8 mouse cellular contexts compared by ENCODE assay signal in genomic region chrX:75382195-75382771, GRCm38 (mm10). TPM values are rescaled to one million over a fixed set of nuclear protein-coding genes. Genes with fewer than 3 reads are reported as not detected.
DNase-seq lines count a peak whose midpoint lies in the region; ATAC-seq and TF ChIP-seq lines count a peak whose summit lies in the region.

Fundc2 (plus strand) TSS chrX:75382399.
F8 (minus strand) TSS chrX:75382615.

- H3K36me3 ChIP-seq in embryonic facial prominence, embryonic 15.5 days = no peaks in the 10 kb centered on the region
- H3K36me3 ChIP-seq in limb, embryonic 13.5 days = no peaks in the 10 kb centered on the region
- no peaks in the 10 kb centered on the region for H3K36me3 ChIP-seq in midbrain, embryonic 15.5 days (replicated peaks)
- no peaks in the 10 kb centered on the region for H3K36me3 ChIP-seq in spleen, adult 2 months (ENCODE audit: control insufficient read depth, insufficient read depth, low read length)

- peak; percentile 95 for ATAC-seq in embryonic facial prominence, embryonic 15.5 days (ENCODE audit: insufficient number of reproducible peaks, low FRiP score, low TSS enrichment, low read depth)
- ATAC-seq in limb, embryonic 13.5 days (ENCODE audit: low FRiP score, low read depth) = peak; percentile 92
- peak; percentile 98 for ATAC-seq in midbrain, embryonic 15.5 days (replicated peaks)

- H3K27me3 ChIP-seq in embryonic facial prominence, embryonic 15.5 days = no peaks in the 10 kb centered on the region
- H3K27me3 ChIP-seq in limb, embryonic 13.5 days = no peaks in the 10 kb centered on the region
- no peaks in the 10 kb centered on the region for H3K27me3 ChIP-seq in midbrain, embryonic 15.5 days (replicated peaks)
- no peaks in the 10 kb centered on the region for H3K27me3 ChIP-seq in spleen, adult 2 months (ENCODE audit: control insufficient read depth, insufficient read depth, low read length)

- no peaks in the 10 kb centered on the region for H3K9me3 ChIP-seq in embryonic facial prominence, embryonic 15.5 days (replicated peaks)
- no peaks in the 10 kb centered on the region for H3K9me3 ChIP-seq in limb, embryonic 13.5 days
- no peaks in the 10 kb centered on the region for H3K9me3 ChIP-seq in midbrain, embryonic 15.5 days

- WGBS in embryonic facial prominence, embryonic 15.5 days = 14% methylated on average over 22 of the region's 25 CpGs
- WGBS in limb, embryonic 13.5 days = 13% methylated on average over 18 of the region's 25 CpGs
- 22% methylated on average over 15 of the region's 25 CpGs for WGBS in midbrain, embryonic 15.5 days
- 20% methylated on average over 23 of the region's 25 CpGs for WGBS in spleen, adult 2 months

- no peak for TF ChIP-seq CTCF in bone marrow macrophage, adult 2 months (IDR thresholded peaks at IDR 0.05; ENCODE audit: low read depth, low read length)
- no peak for TF ChIP-seq CTCF in spleen, adult 2 months (IDR thresholded peaks at IDR 0.05; ENCODE audit: extremely low read depth, insufficient read depth, insufficient read length, insufficient replicate concordance)

- TF ChIP-seq POLR2A in bone marrow macrophage, adult 2 months (IDR thresholded peaks at IDR 0.05; ENCODE audit: borderline replicate concordance, low read depth, low read length) = no peak
- TF ChIP-seq POLR2A in spleen, adult 2 months (IDR thresholded peaks at IDR 0.05; ENCODE audit: low read depth, low read length) = peak; percentile 11; the same call in 1 of the 2 replicates

- peak within 1 kb of the TSS; percentile 31; the same call in 1 of the 2 replicates for H3K9ac ChIP-seq in embryonic facial prominence, embryonic 15.5 days
- peak within 1 kb of the TSS; percentile 74 for H3K9ac ChIP-seq in limb, embryonic 13.5 days
- peak within 1 kb of the TSS; percentile 50 for H3K9ac ChIP-seq in midbrain, embryonic 15.5 days

- peak within 1 kb of the TSS; percentile 86 for H3K27ac ChIP-seq in bone marrow macrophage, adult 2 months (ENCODE audit: insufficient read depth, low read depth, low read length)
- 0 out of 2 replicates have a peak within 1 kb of the TSS, but pooled peaks have one; percentile 51 for H3K27ac ChIP-seq in embryonic facial prominence, embryonic 15.5 days (replicated peaks)
- H3K27ac ChIP-seq in limb, embryonic 13.5 days = peak within 1 kb of the TSS; percentile 44; the same call in 1 of the 2 replicates
- peak within 1 kb of the TSS; percentile 79 for H3K27ac ChIP-seq in midbrain, embryonic 15.5 days
- peak within 1 kb of the TSS; percentile 76 for H3K27ac ChIP-seq in spleen, adult 2 months (ENCODE audit: insufficient read depth, low read length)

- peak; percentile 59 to 81 for DNase-seq in B cell, adult 2 months
- DNase-seq in heart, adult 9 months (ENCODE audit: low spot score in 2 of 2) = peak; percentile 47 to 78
- DNase-seq in kidney, adult 9 months = peak; percentile 81
- peak; percentile 53 to 57 for DNase-seq in spleen, adult 2 months (ENCODE audit: low read depth in 1 of 2, low spot score in 2 of 2)

- H3K4me1 ChIP-seq in bone marrow macrophage, adult 2 months (ENCODE audit: control insufficient read depth, insufficient read depth, low read length) = peaks cover 6% of the 10 kb centered on the region; the same call in 1 of the 2 replicates
- H3K4me1 ChIP-seq in embryonic facial prominence, embryonic 15.5 days = no peaks in the 10 kb centered on the region
- H3K4me1 ChIP-seq in limb, embryonic 13.5 days = no peaks in the 10 kb centered on the region
- H3K4me1 ChIP-seq in midbrain, embryonic 15.5 days = no peaks in the 10 kb centered on the region
- H3K4me1 ChIP-seq in spleen, adult 2 months (ENCODE audit: control insufficient read depth, insufficient read depth, insufficient read length) = no peaks in the 10 kb centered on the region

- H3K4me2 ChIP-seq in embryonic facial prominence, embryonic 15.5 days (replicated peaks) = peak within 1 kb of the TSS; percentile 39
- H3K4me2 ChIP-seq in limb, embryonic 13.5 days (replicated peaks) = peak within 1 kb of the TSS; percentile 55
- H3K4me2 ChIP-seq in midbrain, embryonic 15.5 days = peak within 1 kb of the TSS; percentile 48

- peak within 1 kb of the TSS; percentile 96 for H3K4me3 ChIP-seq in bone marrow macrophage, adult 2 months (ENCODE audit: insufficient read depth, low read length)
- H3K4me3 ChIP-seq in embryonic facial prominence, embryonic 15.5 days (replicated peaks) = peak within 1 kb of the TSS; percentile 56
- H3K4me3 ChIP-seq in limb, embryonic 13.5 days = peak within 1 kb of the TSS; percentile 52
- H3K4me3 ChIP-seq in midbrain, embryonic 15.5 days = peak within 1 kb of the TSS; percentile 56
- peak within 1 kb of the TSS; percentile 86 for H3K4me3 ChIP-seq in spleen, adult 2 months (ENCODE audit: extremely low read depth, insufficient read depth, insufficient read length)

RNA-seq across cellular contexts. Expression of gene Fundc2, which starts in this region (rescaled TPM):
- polyA plus RNA-seq in bone marrow macrophage, adult 2 months (2012; ENCODE audit: insufficient read depth, insufficient read length, missing spikeins) = 92.1 and 98.0 TPM in 2 replicates
- 64.6 and 65.2 TPM in 2 replicates for polyA plus RNA-seq in embryonic facial prominence, embryonic 15.5 days (2015; fragmentation: Nextera tagmentation; extraction: Ambion mirVana)
- polyA plus RNA-seq in limb, embryonic 13.5 days (2015; fragmentation: Nextera tagmentation; extraction: Ambion mirVana) = 62.4 and 63.3 TPM in 2 replicates
- 27.2 and 31.3 TPM in 2 replicates for polyA plus RNA-seq in midbrain, embryonic 15.5 days (2015; fragmentation: Nextera tagmentation; extraction: Ambion mirVana)
- polyA plus RNA-seq in spleen, adult 2 months (2012; rRNA removed) = 2.6 and 2.8 TPM in 2 replicates

RNA-seq across cellular contexts. Expression of gene F8, which starts in this region (rescaled TPM):
- polyA plus RNA-seq in bone marrow macrophage, adult 2 months (2012; ENCODE audit: insufficient read depth, insufficient read length, missing spikeins) = 0.12 and 0.15 TPM in 2 replicates
- 1.2 and 2.0 TPM in 2 replicates for polyA plus RNA-seq in embryonic facial prominence, embryonic 15.5 days (2015; fragmentation: Nextera tagmentation; extraction: Ambion mirVana)
- polyA plus RNA-seq in limb, embryonic 13.5 days (2015; fragmentation: Nextera tagmentation; extraction: Ambion mirVana) = 2.0 and 2.1 TPM in 2 replicates
- polyA plus RNA-seq in midbrain, embryonic 15.5 days (2015; fragmentation: Nextera tagmentation; extraction: Ambion mirVana) = 0.84 and 1.9 TPM in 2 replicates
- polyA plus RNA-seq in spleen, adult 2 months (2012; rRNA removed) = 0.21 and 0.22 TPM in 2 replicates

Comparison
In these comparisons a context has a peak if more than half of its experiments do, and no peak if none do; other contexts are left out.
1. Peak in every context shown above with its lines: DNase-seq, ATAC-seq, H3K4me3 ChIP-seq and H3K27ac ChIP-seq.